Mouse (Mus musculus) embryonic facial prominence, embryonic 11.5 days (tissue): ENCODE data around the gene Cryzl1. TPM values are rescaled to one million over a fixed set of nuclear protein-coding genes. Genes with fewer than 3 reads are reported as not detected.

Experiments used
- ATAC-seq: fragments of 200-750 bp; cut with Nextera tagmentation; replicated peaks from 2 replicates; pipeline ENCODE4 v1.8.0; 2017; ENCODE audit warnings: low read depth; ENCODE audit not compliant: insufficient number of reproducible peaks, low FRiP score, low TSS enrichment
- DNase-seq: peaks from one replicate; pipeline ENCODE4 v3.0.0-alpha.2; 2015; ENCODE audit warnings: low spot score
- H3K27ac ChIP-seq: fragments of 300-500 bp; sonication (generic); replicated peaks from 2 replicates; pipeline ENCODE4 v1.5.1; 2014; ENCODE audit warnings: mild to moderate bottlenecking, low read depth, low read length, control low read depth
- H3K27me3 ChIP-seq: fragments of 300-500 bp; sonication (generic); 2 replicates; pipeline ENCODE4 v1.6.1; 2014; ENCODE audit warnings: mild to moderate bottlenecking, low read length, moderate library complexity, mixed read lengths; ENCODE audit not compliant: control insufficient read depth, insufficient read depth
- H3K36me3 ChIP-seq: fragments of 300-500 bp; sonication (generic); replicated peaks from 2 replicates; pipeline ENCODE4 v1.6.1; 2014; ENCODE audit warnings: low read depth, mild to moderate bottlenecking, low read length, moderate library complexity, mixed read lengths; ENCODE audit not compliant: control insufficient read depth, insufficient read depth
- H3K4me1 ChIP-seq: fragments of 300-500 bp; sonication (generic); 2 replicates; pipeline ENCODE4 v1.6.1; 2014; ENCODE audit warnings: low read length, mixed read lengths; ENCODE audit not compliant: control insufficient read depth, insufficient read depth
- H3K4me2 ChIP-seq: fragments of 300-500 bp; sonication (generic); 2 replicates; pipeline ENCODE4 v1.6.1; 2014; ENCODE audit warnings: low read depth, mild to moderate bottlenecking, control low read depth, low read length, moderate library complexity
- H3K4me3 ChIP-seq: fragments of 300-500 bp; sonication (generic); 2 replicates; pipeline ENCODE4 v1.5.1; 2014; ENCODE audit warnings: low read depth, low read length, control low read depth
- H3K9ac ChIP-seq: fragments of 300-500 bp; sonication (generic); replicated peaks from 2 replicates; pipeline ENCODE4 v1.6.1; 2014; ENCODE audit warnings: mild to moderate bottlenecking, control low read depth, low read length
- H3K9me3 ChIP-seq: fragments of 300-500 bp; sonication (generic); replicated peaks from 2 replicates; pipeline ENCODE4 v1.6.1; 2016; ENCODE audit warnings: mild to moderate bottlenecking, low read length, inconsistent platforms, mixed read lengths; ENCODE audit not compliant: control insufficient read depth
- WGBS: fragments of 180-500 bp; shearing (Covaris S2); extraction: QIAGEN DNeasy Blood & Tissue Kit; methylation state at CpG from one replicate; pipeline ENCODE4 v1.1.7; 2014; 5-methylcytosine and 5-hydroxymethylcytosine counted together
- polyA plus RNA-seq: library from polyadenylated mRNA; unstranded; fragments of >200 nt; fragmentation: Nextera tagmentation; extraction: Ambion mirVana; gene quantifications from 2 replicates; pipeline ENCODE4 v1.2.1, GENCODE M21; 2014

The Cryzl1 gene
- polyA plus RNA-seq, 1 experiment from 2014 or later, result 66.7 TPM

- ATAC-seq, result peak; percentile 88
- WGBS, result 31% methylated on average over 14 of the region's 14 CpGs
Measured at GRCm38 (mm10) chr16:91694455-91695084, 34.2 kb downstream of the Cryzl1 start.

GRCm38 (mm10) chr16:91689791-91690190 is 39.0 kb downstream of the Cryzl1 start:
- Histone ChIP-seq H3K9me3 (no peaks in the 10 kb centered on the region), H3K27ac (no peak overlapping the region), H3K36me3 (no peaks in the 10 kb centered on the region; the same call in 1 of the 2 replicates), H3K4me3 (no peak overlapping the region), H3K9ac (no peak overlapping the region), H3K27me3 (no peaks in the 10 kb centered on the region), H3K4me1 (no peaks in the 10 kb centered on the region), H3K4me2 (no peak overlapping the region)
- DNase-seq, result no peak
- 53% methylated on average over 7 of the region's 7 CpGs for WGBS
- ATAC-seq, result no peak

More at GRCm38 (mm10) chr16:91694455-91695084, 34.2 kb downstream of the Cryzl1 start:
- no peaks in the 10 kb centered on the region for H3K27me3 ChIP-seq
- DNase-seq, result peak; percentile 89
- no peaks in the 10 kb centered on the region for H3K9me3 ChIP-seq
- H3K36me3 ChIP-seq, result no peaks in the 10 kb centered on the region
- no peak overlapping the region for H3K4me2 ChIP-seq
- H3K4me3 ChIP-seq, result no peak overlapping the region; the same call in 1 of the 2 replicates
- H3K27ac ChIP-seq, result no peak overlapping the region
- H3K4me1 ChIP-seq, result no peaks in the 10 kb centered on the region
- H3K9ac ChIP-seq, result no peak overlapping the region

DNA sequence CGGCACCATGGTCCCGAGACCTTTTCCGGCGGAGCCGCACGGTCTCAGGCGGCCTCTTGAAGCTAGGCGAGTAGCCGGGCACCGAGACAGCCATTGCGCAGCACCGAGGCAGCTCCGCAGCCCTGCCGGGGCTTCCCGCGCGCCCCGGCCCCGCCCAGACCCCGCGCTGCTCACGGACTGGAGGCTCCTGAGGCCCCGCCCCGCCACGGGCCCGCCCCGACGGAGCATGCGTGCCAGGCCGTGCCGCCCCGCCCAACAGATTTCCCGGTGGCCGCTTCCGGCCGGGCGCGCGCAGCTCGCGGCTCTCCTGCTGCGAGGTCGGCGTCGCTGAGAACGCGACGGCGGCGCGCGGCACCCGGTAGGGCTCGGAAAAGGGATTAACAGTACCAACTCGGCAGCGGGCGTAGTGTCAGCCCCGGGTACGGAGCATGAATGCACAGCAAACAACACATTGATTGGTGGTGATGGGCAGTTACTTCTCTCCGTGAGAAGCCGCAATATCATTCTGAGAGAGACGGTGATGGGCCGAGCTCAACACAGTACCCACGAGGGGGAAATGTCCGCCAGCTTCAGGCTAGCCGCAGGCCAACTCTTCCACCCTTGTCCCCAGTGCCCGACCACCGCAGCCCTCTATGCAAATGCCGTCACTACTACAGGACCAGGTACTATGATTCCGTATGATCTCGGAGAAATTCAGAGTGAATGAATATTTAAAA is 40.0 kb downstream of the Cryzl1 start, which contains the start of gene Donson:
Gene Donson, minus strand, starts transcription at position 152 of the 716 bp plus-strand sequence.
- Histone ChIP-seq H3K9ac (peak within 1 kb of the TSS; percentile 94), H3K4me2 (peak within 1 kb of the TSS; percentile 86), H3K9me3 (no peaks in the 10 kb centered on the region), H3K27ac (peak within 1 kb of the TSS; percentile 52; the same call in 1 of the 2 replicates), H3K36me3 (no peaks in the 10 kb centered on the region; the same call in 1 of the 2 replicates), H3K4me3 (peak within 1 kb of the TSS; percentile 86), H3K27me3 (no peaks in the 10 kb centered on the region), H3K4me1 (no peaks in the 10 kb centered on the region)
- under 1% methylated on average over 60 of the region's 71 CpGs for WGBS
- DNase-seq (peak; percentile 96), ATAC-seq (peak; percentile 96)

DNA sequence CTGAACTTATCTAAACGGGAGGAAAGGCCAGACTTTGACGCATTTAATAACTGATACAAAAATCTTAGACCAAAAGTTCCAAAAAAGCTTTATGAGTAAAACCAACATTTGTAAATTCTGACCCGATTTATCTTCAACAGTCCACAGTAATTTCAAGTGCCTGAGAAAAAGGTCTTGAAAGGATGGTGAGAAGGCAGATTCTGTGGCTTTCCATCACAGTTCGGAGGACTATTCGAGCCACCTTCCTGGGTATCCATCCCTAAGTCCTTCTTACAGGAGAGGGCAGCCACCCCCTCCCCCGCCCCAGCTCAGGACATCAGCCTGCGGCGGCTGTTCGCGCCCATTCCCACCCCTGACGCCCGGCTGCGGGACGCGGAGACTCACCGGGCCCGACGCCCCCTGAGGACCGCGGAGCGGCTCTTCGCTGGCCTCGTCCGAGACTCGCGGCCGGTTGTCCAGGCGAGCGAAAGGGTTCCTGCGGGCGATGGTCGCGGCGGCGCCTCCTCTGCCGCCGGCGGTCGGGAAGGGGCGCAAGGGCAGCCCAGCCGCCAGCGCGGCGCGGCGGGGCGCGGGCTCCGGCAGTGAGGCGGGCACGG is 40.7 kb downstream of the Cryzl1 start:
- 2% methylated on average over 27 of the region's 51 CpGs for WGBS
- H3K4me2 ChIP-seq, result peak overlapping the region; percentile 86
- H3K4me1 ChIP-seq, result no peaks in the 10 kb centered on the region
- H3K9ac ChIP-seq, result peak overlapping the region; percentile 94
- H3K27ac ChIP-seq, result 0 out of 2 replicates have a peak overlapping the region, but pooled peaks have one; percentile 52
- H3K4me3 ChIP-seq, result peak overlapping the region; percentile 86
- ATAC-seq (peak; percentile 46), DNase-seq (peak; percentile 52)
- H3K9me3 ChIP-seq, result no peaks in the 10 kb centered on the region
- H3K27me3 ChIP-seq, result no peaks in the 10 kb centered on the region
- H3K36me3 ChIP-seq, result no peaks in the 10 kb centered on the region; the same call in 1 of the 2 replicates

DNA sequence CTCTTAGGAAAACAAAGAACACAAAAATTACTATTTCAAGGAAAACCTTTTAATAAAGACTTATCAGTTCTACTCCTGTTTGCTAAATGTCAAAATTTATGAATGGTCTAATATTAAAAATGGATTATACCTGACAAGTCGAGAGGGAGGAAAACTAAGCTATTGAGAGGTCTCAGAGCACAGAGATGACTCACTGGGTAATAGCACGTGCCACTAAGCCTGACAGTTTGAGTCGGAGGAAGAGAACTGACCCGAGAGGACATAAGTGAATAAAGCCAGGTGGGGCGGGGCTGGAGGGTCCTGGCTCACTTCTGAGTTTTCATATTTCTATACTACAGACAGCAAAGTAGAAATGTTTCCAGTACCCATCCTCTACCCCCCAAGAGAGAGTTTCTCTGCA is 42.4 kb downstream of the Cryzl1 start:
- DNase-seq (no peak), ATAC-seq (no peak)
- Histone ChIP-seq H3K4me3 (no peak overlapping the region), H3K4me2 (no peak overlapping the region), H3K9ac (no peak overlapping the region), H3K27me3 (no peaks in the 10 kb centered on the region), H3K4me1 (no peaks in the 10 kb centered on the region), H3K9me3 (no peaks in the 10 kb centered on the region), H3K27ac (no peak overlapping the region), H3K36me3 (no peaks in the 10 kb centered on the region; the same call in 1 of the 2 replicates)
- 84% methylated on average over 5 of the region's 5 CpGs for WGBS

- ATAC-seq, result no peak
- WGBS, result 89% methylated on average over 5 of the region's 5 CpGs
- H3K36me3 ChIP-seq, result no peaks in the 10 kb centered on the region; the same call in 1 of the 2 replicates
Measured at GRCm38 (mm10) chr16:91685526-91685925, 43.2 kb downstream of the Cryzl1 start.

GRCm38 (mm10) chr16:91680656-91681055 is 48.1 kb downstream of the Cryzl1 start:
- H3K36me3 ChIP-seq, result peaks cover 15% of the 10 kb centered on the region
- no peak overlapping the region for H3K27ac ChIP-seq
- H3K9ac ChIP-seq, result no peak overlapping the region
- ATAC-seq (no peak), DNase-seq (no peak)
- H3K27me3 ChIP-seq, result no peaks in the 10 kb centered on the region
- H3K9me3 ChIP-seq, result no peaks in the 10 kb centered on the region
- no peaks in the 10 kb centered on the region for H3K4me1 ChIP-seq
- WGBS, result 80% methylated on average over 5 of the region's 5 CpGs
- H3K4me3 ChIP-seq, result no peak overlapping the region
- no peak overlapping the region for H3K4me2 ChIP-seq

More at GRCm38 (mm10) chr16:91685526-91685925, 43.2 kb downstream of the Cryzl1 start:
- H3K9ac ChIP-seq, result no peak overlapping the region
- H3K27me3 ChIP-seq, result no peaks in the 10 kb centered on the region
- H3K4me3 ChIP-seq, result no peak overlapping the region
- no peak overlapping the region for H3K4me2 ChIP-seq
- no peak overlapping the region for H3K27ac ChIP-seq
- H3K4me1 ChIP-seq, result no peaks in the 10 kb centered on the region
- no peaks in the 10 kb centered on the region for H3K9me3 ChIP-seq
- DNase-seq, result no peak
